Mouse (Mus musculus): Measurements from ENCODE around the gene St8sia6.

DNA sequence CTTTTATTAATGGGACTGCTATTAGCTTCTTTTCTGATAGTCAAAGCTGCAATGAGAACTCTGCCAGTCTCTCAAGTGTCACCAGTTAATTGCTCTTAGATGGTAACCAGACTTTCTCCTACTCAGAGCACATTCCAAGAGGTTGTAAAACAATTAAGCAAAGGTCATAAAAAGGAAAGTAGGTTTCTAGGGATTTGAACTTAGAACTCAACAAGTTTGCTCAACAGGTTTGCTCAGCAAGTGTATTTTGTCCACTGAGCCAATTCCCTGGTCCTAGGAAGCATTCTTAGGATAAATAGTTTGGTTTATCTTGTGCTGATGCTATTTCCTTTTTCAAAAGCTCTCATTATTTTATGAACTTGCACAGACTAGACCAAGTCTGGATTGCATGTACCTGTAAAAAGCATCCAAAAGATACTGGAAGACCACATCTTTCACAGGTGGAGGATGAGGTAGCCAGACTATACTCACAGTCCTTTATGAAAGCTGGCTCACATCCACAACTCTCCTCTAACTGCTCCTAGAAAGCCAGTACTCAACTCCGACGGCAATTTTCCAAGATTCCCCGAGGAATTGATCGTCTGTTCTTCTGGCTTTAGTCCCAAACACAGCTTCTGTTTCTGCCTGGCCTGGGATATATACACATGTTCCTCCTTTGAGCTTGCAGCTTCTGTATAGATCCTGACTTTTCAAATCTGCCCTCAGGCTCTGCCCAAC, 111.2 kb downstream of the St8sia6 start:
- TF ChIP-seq CTCF (IDR thresholded peaks at IDR 0.05) = no peak
- TF ChIP-seq EP300 (IDR thresholded peaks at IDR 0.05) = no peak

Data from lung, postnatal 0 days (tissue).